ENCODE assay signal across 8 mouse cellular contexts in the genomic region with DNA sequence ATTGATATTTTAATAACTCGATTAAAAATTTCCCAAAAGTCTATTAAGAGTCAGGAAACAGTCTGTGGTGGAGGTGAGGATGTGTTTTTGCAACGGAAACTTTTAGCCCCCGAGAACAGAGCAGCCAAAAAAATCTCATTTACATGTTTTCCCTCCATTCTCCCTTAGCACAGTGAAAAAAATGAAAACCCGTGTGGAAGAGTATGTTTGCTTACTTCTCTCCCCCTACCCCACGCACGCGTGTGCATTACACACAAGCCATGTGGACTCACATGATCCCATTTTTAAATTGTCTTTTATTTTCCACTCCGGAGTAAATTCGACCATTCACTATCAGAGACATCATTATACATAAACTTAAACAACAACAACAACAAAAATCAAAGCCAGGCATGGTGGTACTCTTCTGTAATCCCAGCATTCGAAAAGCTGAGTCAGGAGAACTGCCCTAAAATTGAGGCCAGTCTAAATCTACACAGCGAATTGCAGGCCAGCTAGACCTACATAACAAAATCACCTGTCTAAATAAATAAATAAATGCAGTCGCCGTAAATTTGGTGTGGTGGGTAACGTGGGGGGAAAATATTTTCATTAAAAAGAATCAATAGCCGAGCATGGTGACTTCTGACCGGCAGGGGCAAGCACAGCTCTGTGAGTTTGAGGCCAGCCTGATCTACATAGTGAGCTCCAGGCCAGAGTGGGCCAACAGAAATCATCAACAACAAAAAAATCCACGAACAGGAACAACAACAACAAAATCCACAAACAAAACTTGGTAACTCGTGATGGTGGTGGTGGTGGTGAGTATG. TPM values are rescaled to one million over a fixed set of nuclear protein-coding genes. Genes with fewer than 3 reads are reported as not detected.
DNase-seq lines count a peak whose midpoint lies in the region; ATAC-seq and TF ChIP-seq lines count a peak whose summit lies in the region.

No protein-coding gene starts in this region.

- 52% methylated on average over 18 of the region's 18 CpGs for WGBS in spleen, adult 2 months
- WGBS in midbrain, postnatal 0 days: 56% methylated on average over 18 of the region's 18 CpGs

- TF ChIP-seq CTCF in spleen, adult 2 months (IDR thresholded peaks at IDR 0.05; ENCODE audit: extremely low read depth, insufficient read depth, insufficient read length, insufficient replicate concordance): no peak
- TF ChIP-seq CTCF in midbrain, postnatal 0 days (IDR thresholded peaks at IDR 0.05): no peak

- DNase-seq in cerebellum, adult 11-12 months: peak; percentile 12
- no peak for DNase-seq in cerebellum, postnatal 14 days
- DNase-seq in spleen, adult 2 months (ENCODE audit: low read depth in 1 of 2, low spot score in 2 of 2): peak in 1 of 2 experiments; percentile 12
- no peak for DNase-seq in spleen, adult 12 weeks (ENCODE audit: low spot score)
- peak; percentile 18 for DNase-seq in hindlimb bud, embryonic 11.5 days (ENCODE audit: extremely low spot score, low read depth, low spot score)
- DNase-seq in midbrain, postnatal 0 days (ENCODE audit: low spot score): peak; percentile 4
- DNase-seq in urinary bladder, adult 2 months (ENCODE audit: low spot score): no peak

- peak overlapping the region; percentile 78 for H3K4me3 ChIP-seq in spleen, adult 2 months (ENCODE audit: extremely low read depth, insufficient read depth, insufficient read length)
- H3K4me3 ChIP-seq in midbrain, postnatal 0 days (ENCODE audit: low read depth, low read length): peak overlapping the region; percentile 97

- peak overlapping the region; percentile 93 for H3K27ac ChIP-seq in spleen, adult 2 months (ENCODE audit: insufficient read depth, low read length)
- peak overlapping the region; percentile 92 for H3K27ac ChIP-seq in midbrain, postnatal 0 days (ENCODE audit: low read depth, low read length)

- TF ChIP-seq POLR2A in spleen, adult 2 months (IDR thresholded peaks at IDR 0.05; ENCODE audit: low read depth, low read length): no peak

- H3K4me2 ChIP-seq in midbrain, postnatal 0 days (ENCODE audit: low read depth, low read length, poor library complexity, severe bottlenecking): peak overlapping the region; percentile 71

- H3K9me3 ChIP-seq in midbrain, postnatal 0 days (ENCODE audit: low read length): no peaks in the 10 kb centered on the region

- peak overlapping the region; percentile 88; the same call in 1 of the 2 replicates for H3K9ac ChIP-seq in midbrain, postnatal 0 days (replicated peaks; ENCODE audit: low read length, poor library complexity, severe bottlenecking)

- H3K36me3 ChIP-seq in spleen, adult 2 months (ENCODE audit: control insufficient read depth, insufficient read depth, low read length): no peaks in the 10 kb centered on the region
- no peaks in the 10 kb centered on the region for H3K36me3 ChIP-seq in midbrain, postnatal 0 days (ENCODE audit: insufficient read depth, low read length)

- peaks cover 17% of the 10 kb centered on the region for H3K4me1 ChIP-seq in spleen, adult 2 months (ENCODE audit: control insufficient read depth, insufficient read depth, insufficient read length)
- H3K4me1 ChIP-seq in midbrain, postnatal 0 days (ENCODE audit: insufficient read depth, low read length): no peaks in the 10 kb centered on the region

- ATAC-seq in midbrain, postnatal 0 days (ENCODE audit: low FRiP score): no peak; the same call in 1 of the 2 replicates
- ATAC-seq in frontal cortex, adult (ENCODE audit: low TSS enrichment): no peak

- no peaks in the 10 kb centered on the region for H3K27me3 ChIP-seq in spleen, adult 2 months (ENCODE audit: control insufficient read depth, insufficient read depth, low read length)
- no peaks in the 10 kb centered on the region for H3K27me3 ChIP-seq in midbrain, postnatal 0 days (ENCODE audit: insufficient read depth, low read length)

RNA-seq across cellular contexts. Expression of gene Nfat5, which starts 0.9 kb away (rescaled TPM):
- 13.1 and 14.4 TPM in 2 replicates for polyA plus RNA-seq in spleen, adult 2 months (2012; rRNA removed)
- 20.3 and 37.1 TPM in 2 replicates for total RNA-seq in midbrain, postnatal 0 days (2014; rRNA removed)
- 3.7 and 6.8 TPM in 2 replicates for polyA plus RNA-seq in midbrain, postnatal 0 days (2015; fragmentation: Nextera tagmentation; extraction: Ambion mirVana)
- polyA plus RNA-seq in urinary bladder, adult 2 months (2012; rRNA removed): 57.2 and 60.8 TPM in 2 replicates

Comparison
In these comparisons a context has a peak if more than half of its experiments do, and no peak if none do; other contexts are left out.
1. DNase-seq: peak in cerebellum, adult 11-12 months (single experiment), hindlimb bud, embryonic 11.5 days (single experiment) and midbrain, postnatal 0 days (single experiment); none in cerebellum, postnatal 14 days (0 of 2), spleen, adult 12 weeks (single experiment) and urinary bladder, adult 2 months (single experiment).